Mouse (Mus musculus) MEL (cell line): Measurements from ENCODE around the gene Gm5741. TPM values are rescaled to one million over a fixed set of nuclear protein-coding genes. Genes with fewer than 3 reads are reported as not detected.

Experiments used
- DNase-seq: peaks from one replicate; pipeline ENCODE4 v3.0.0; 2011; ENCODE audit warnings: low read depth, low spot score
- H3K27ac ChIP-seq: 2 replicates; pipeline ENCODE4 v1.5.1; 2012; ENCODE audit warnings: low read depth, mild to moderate bottlenecking, control low read depth, low read length, moderate library complexity; ENCODE audit not compliant: control insufficient read depth
- H3K27me3 ChIP-seq, 2 experiments: fragments of 150-350 bp in 1 of 2; sonication (generic) in 1 of 2; 2 replicates each; pipeline ENCODE4 v1.6.1; 2012; ENCODE audit warnings: low read length in 2 of 2, mild to moderate bottlenecking in 2 of 2, improper control_type of control experiment in 1 of 2, moderate library complexity in 1 of 2; ENCODE audit not compliant: insufficient read depth in 2 of 2, control insufficient read depth in 1 of 2
- H3K36me3 ChIP-seq, 2 experiments: 2 replicates each; pipeline ENCODE4 v1.6.1; 2012 to 2014; ENCODE audit warnings: low read length in 2 of 2, improper control_type of control experiment in 1 of 2, inconsistent platforms in 1 of 2, mild to moderate bottlenecking in 1 of 2; ENCODE audit not compliant: insufficient read depth in 2 of 2, control insufficient read depth in 1 of 2
- H3K4me1 ChIP-seq, 2 experiments: fragments of 150-350 bp in 1 of 2; sonication (generic) in 1 of 2; 2 replicates each; pipeline ENCODE4 v1.6.1; 2012; ENCODE audit warnings: low read length in 2 of 2, improper control_type of control experiment in 1 of 2, mild to moderate bottlenecking in 1 of 2; ENCODE audit not compliant: insufficient read depth in 2 of 2, control insufficient read depth in 1 of 2
- H3K4me3 ChIP-seq, 2 experiments: fragments of 150-350 bp in 1 of 2; sonication (generic) in 1 of 2; 2 replicates each; pipeline ENCODE4 v1.5.1; 2012; ENCODE audit warnings: low read depth in 2 of 2, low read length in 2 of 2, mild to moderate bottlenecking in 2 of 2, moderate library complexity in 2 of 2, control low read depth in 1 of 2, improper control_type of control experiment in 1 of 2; ENCODE audit not compliant: control insufficient read depth in 1 of 2, insufficient read depth in 1 of 2
- H3K79me2 ChIP-seq: 2 replicates; pipeline ENCODE4 v1.6.1; 2012; ENCODE audit warnings: mild to moderate bottlenecking, low read length, moderate library complexity; ENCODE audit not compliant: control insufficient read depth, poor library complexity, insufficient read depth
- H3K9ac ChIP-seq: 2 replicates; pipeline ENCODE4 v1.6.1; 2012; ENCODE audit warnings: low read depth, mild to moderate bottlenecking, control low read depth, low read length, moderate library complexity; ENCODE audit not compliant: control insufficient read depth, poor library complexity, severe bottlenecking
- H3K9me3 ChIP-seq: fragments of 150-350 bp; sonication (generic); replicated peaks from 2 replicates; pipeline ENCODE4 v1.6.1; 2012; ENCODE audit warnings: mild to moderate bottlenecking, low read length, improper control_type of control experiment, moderate library complexity; ENCODE audit not compliant: insufficient read depth
- CTCF ChIP-seq, 3 experiments: IDR thresholded peaks in 2 of 3; conservative IDR thresholded peaks in 1 of 3; 2 replicates each; pipeline ENCODE4 v1.5.1; 2011 to 2012; ENCODE audit warnings: low read length in 3 of 3, low read depth in 2 of 3, mild to moderate bottlenecking in 2 of 3, improper control_type of control experiment in 1 of 3, inconsistent platforms in 1 of 3, mixed read lengths in 1 of 3, moderate library complexity in 1 of 3; ENCODE audit not compliant: control insufficient read depth in 1 of 3, insufficient read depth in 1 of 3, poor library complexity in 1 of 3, severe bottlenecking in 1 of 3
- GABPA ChIP-seq: IDR thresholded peaks from 2 replicates; pipeline ENCODE4 v1.6.1; 2012; ENCODE audit warnings: low read depth, mild to moderate bottlenecking, inconsistent platforms, low read length, improper control_type of control experiment, moderate library complexity
- GATA1 ChIP-seq: IDR thresholded peaks from 2 replicates; pipeline ENCODE4 v1.6.1; 2011; ENCODE audit warnings: low read depth, low read length, improper control_type of control experiment
- HCFC1 ChIP-seq: IDR thresholded peaks from 2 replicates; pipeline ENCODE4 v1.6.1; 2012; ENCODE audit warnings: low read depth, mild to moderate bottlenecking, inconsistent platforms, low read length, improper control_type of control experiment, moderate library complexity
- JUND ChIP-seq: IDR thresholded peaks from 2 replicates; pipeline ENCODE4 v1.6.1; 2011; ENCODE audit warnings: low read depth, mild to moderate bottlenecking, improper control_type of control experiment, low read length
- MAFK ChIP-seq: IDR thresholded peaks from 2 replicates; pipeline ENCODE4 v1.6.1; 2011; ENCODE audit warnings: low read depth, mild to moderate bottlenecking, low read length, improper control_type of control experiment, borderline replicate concordance
- MAX ChIP-seq: IDR thresholded peaks from 2 replicates; pipeline ENCODE4 v1.6.1; 2011; ENCODE audit warnings: low read length, improper control_type of control experiment
- MAZ ChIP-seq: IDR thresholded peaks from 2 replicates; pipeline ENCODE4 v1.6.1; 2012; ENCODE audit warnings: low read depth, mild to moderate bottlenecking, inconsistent platforms, low read length, improper control_type of control experiment
- MEF2A ChIP-seq: IDR thresholded peaks from 2 replicates; pipeline ENCODE4 v1.6.1; 2014; ENCODE audit warnings: low read depth, mild to moderate bottlenecking, inconsistent platforms, low read length, improper control_type of control experiment; ENCODE audit not compliant: poor library complexity, insufficient replicate concordance, severe bottlenecking; ENCODE audit errors: extremely low read depth
- MXI1 ChIP-seq: IDR thresholded peaks from 2 replicates; pipeline ENCODE4 v1.6.1; 2011; ENCODE audit warnings: mild to moderate bottlenecking, low read depth, low read length, improper control_type of control experiment
- MYB ChIP-seq: IDR thresholded peaks from 2 replicates; pipeline ENCODE4 v1.6.1; 2011; ENCODE audit warnings: mild to moderate bottlenecking, low read depth, low read length, improper control_type of control experiment
- NELFE ChIP-seq: IDR thresholded peaks from 2 replicates; pipeline ENCODE4 v1.6.1; 2011; ENCODE audit warnings: low read depth, low read length, improper control_type of control experiment
- POLR2A ChIP-seq, 2 experiments: IDR thresholded peaks; 2 replicates each; pipeline ENCODE4 v1.6.1; 2011 to 2012; ENCODE audit warnings: low read length in 2 of 2, mild to moderate bottlenecking in 2 of 2, control low read depth in 1 of 2, improper control_type of control experiment in 1 of 2, low read depth in 1 of 2, moderate library complexity in 1 of 2; ENCODE audit not compliant: control insufficient read depth in 1 of 2, insufficient read depth in 1 of 2, poor library complexity in 1 of 2
- POLR2AphosphoS2 ChIP-seq: IDR thresholded peaks from 2 replicates; pipeline ENCODE4 v1.6.1; 2011; ENCODE audit warnings: low read length, improper control_type of control experiment
- POLR2AphosphoS5 ChIP-seq: IDR thresholded peaks from 2 replicates; pipeline ENCODE4 v1.6.1; 2012; ENCODE audit warnings: low read depth, borderline replicate concordance, mild to moderate bottlenecking, inconsistent platforms, low read length, moderate library complexity, mixed read lengths
- RAD21 ChIP-seq: IDR thresholded peaks from 2 replicates; pipeline ENCODE4 v1.6.1; 2011; ENCODE audit warnings: mild to moderate bottlenecking, low read depth, low read length, improper control_type of control experiment
- RCOR1 ChIP-seq: IDR thresholded peaks from 2 replicates; pipeline ENCODE4 v1.6.1; 2012; ENCODE audit warnings: low read depth, mild to moderate bottlenecking, inconsistent platforms, low read length, improper control_type of control experiment
- SIN3A ChIP-seq: IDR thresholded peaks from 2 replicates; pipeline ENCODE4 v1.6.1; 2012; ENCODE audit warnings: low read length, improper control_type of control experiment, inconsistent platforms
- SMC3 ChIP-seq: IDR thresholded peaks from 2 replicates; pipeline ENCODE4 v1.6.1; 2011; ENCODE audit warnings: low read depth, low read length, improper control_type of control experiment
- TAL1 ChIP-seq: IDR thresholded peaks from 2 replicates; pipeline ENCODE4 v1.6.1; 2012; ENCODE audit warnings: mild to moderate bottlenecking, inconsistent platforms, low read length, moderate library complexity, mixed read lengths
- TBP ChIP-seq: IDR thresholded peaks from 2 replicates; pipeline ENCODE4 v1.8.0; 2011; ENCODE audit warnings: low read depth, low read length, improper control_type of control experiment
- TCF12 ChIP-seq: IDR thresholded peaks from 2 replicates; pipeline ENCODE4 v1.6.1; 2014; ENCODE audit warnings: low read depth, mild to moderate bottlenecking, inconsistent platforms, low read length, improper control_type of control experiment, moderate library complexity
- USF1 ChIP-seq: IDR thresholded peaks from 2 replicates; pipeline ENCODE4 v1.6.1; 2014; ENCODE audit warnings: low read depth, mild to moderate bottlenecking, inconsistent platforms, low read length, improper control_type of control experiment, moderate library complexity
- USF2 ChIP-seq, 2 experiments: IDR thresholded peaks; 2 replicates each; pipeline ENCODE4 v1.6.1; 2011 to 2012; ENCODE audit warnings: improper control_type of control experiment in 2 of 2, low read length in 2 of 2, borderline replicate concordance in 1 of 2, inconsistent platforms in 1 of 2, low read depth in 1 of 2, mild to moderate bottlenecking in 1 of 2; ENCODE audit not compliant: insufficient read depth in 1 of 2
- ZC3H11A ChIP-seq: IDR thresholded peaks from 2 replicates; pipeline ENCODE4 v1.6.1; 2012; ENCODE audit warnings: low read depth, mild to moderate bottlenecking, inconsistent platforms, low read length, improper control_type of control experiment
- ZKSCAN1 ChIP-seq: IDR thresholded peaks from 2 replicates; pipeline ENCODE4 v1.6.1; 2012; ENCODE audit warnings: low read depth, mild to moderate bottlenecking, inconsistent platforms, low read length, improper control_type of control experiment, moderate library complexity
- polyA plus RNA-seq, 2 experiments: library from polyadenylated mRNA; stranded (reverse) in 1 of 2; unstranded in 1 of 2; fragments of >175 nt in 1 of 2; fragments of >200 nt in 1 of 2; gene quantifications; 2 replicates each; pipeline versions ENCODE4 v1.2.1 to v1.2.4; 2012; ENCODE audit warnings: low replicate concordance in 2 of 2, low read depth in 1 of 2; ENCODE audit not compliant: insufficient read length in 2 of 2, insufficient read depth in 1 of 2, missing spikeins in 1 of 2
- total RNA-seq: library from RNA; depleted of rRNA; stranded (reverse); fragments of 300-350 nt; gene quantifications from 2 replicates; pipeline ENCODE4 v1.2.3, GENCODE M21; 2012

The Gm5741 gene
- total and polyA plus RNA-seq, 3 experiments = 1.0 TPM; not detected in 2

DNA sequence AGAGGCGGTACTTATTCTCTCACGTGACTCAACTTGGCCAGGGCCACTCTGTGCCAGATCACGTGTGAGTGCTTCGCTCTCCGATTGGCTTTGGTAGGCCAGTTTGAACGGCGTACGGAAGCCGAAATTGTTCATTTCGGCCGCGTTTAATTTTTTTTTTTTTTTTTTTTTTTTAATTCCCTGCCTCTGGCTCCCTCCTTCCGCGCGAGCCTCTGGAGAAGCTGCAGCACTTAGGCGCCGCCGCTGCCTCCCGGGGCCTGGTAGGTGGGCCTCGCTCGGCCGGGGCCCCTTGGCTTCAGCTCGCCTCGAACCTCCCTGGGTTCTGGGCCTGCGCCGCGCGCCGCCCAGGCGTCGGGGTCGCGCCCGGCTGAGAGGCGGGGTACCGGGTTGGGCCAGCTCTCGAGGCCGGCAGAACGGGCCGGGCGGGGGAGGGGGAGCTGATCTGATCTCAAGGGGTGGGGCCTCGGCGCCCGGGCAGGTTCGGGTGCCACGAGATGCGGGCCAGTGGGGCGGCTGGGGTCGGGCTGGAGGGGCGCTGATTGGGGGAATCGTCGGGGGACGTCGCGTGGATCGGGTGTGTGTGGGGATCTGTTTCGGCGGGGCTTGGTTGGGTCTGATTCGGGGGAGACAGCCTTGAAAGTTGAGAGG, 30.9 kb downstream of the Gm5741 start, which contains the start of gene Tnpo2 (continued):
- TF ChIP-seq USF1 (peak; percentile 98), RAD21 (no peak), TCF12 (no peak; the same call in none of the 2 replicates)

- H3K79me2 ChIP-seq = peaks cover 49% of the 10 kb centered on the region
- H3K4me3 ChIP-seq = peak overlapping the region; percentile 65 to 88
- no peak for DNase-seq
- peaks cover 3 to 15% of the 10 kb centered on the region in 2 experiments for H3K4me1 ChIP-seq
- peak overlapping the region; percentile 97 for H3K27ac ChIP-seq
- peak overlapping the region; percentile 96 for H3K9ac ChIP-seq
- no peaks in the 10 kb centered on the region for H3K9me3 ChIP-seq
- TF ChIP-seq SIN3A (no peak), ZC3H11A (no peak), HCFC1 (no peak), POLR2AphosphoS2 (peak; percentile 87; the same call in 1 of the 2 replicates), GATA1 (no peak), TBP (peak; percentile 97), GABPA (no peak), USF2 (IDR thresholded peaks at IDR 0.05; ENCODE audit: borderline replicate concordance in 1 of 2, insufficient read depth in 1 of 2, low read depth in 1 of 2, low read length in 2 of 2) (no peak), NELFE (peak; percentile 53), POLR2A (IDR thresholded peaks at IDR 0.05; ENCODE audit: control insufficient read depth in 1 of 2, insufficient read depth in 1 of 2, low read depth in 1 of 2, low read length in 2 of 2, poor library complexity in 1 of 2) (peak; percentile 27 to 84; a peak in 3 of 4 replicates), MAZ (no peak), MYB (no peak), JUND (no peak)
- peaks cover 9 to 30% of the 10 kb centered on the region in 2 experiments for H3K36me3 ChIP-seq
- no peaks in the 10 kb centered on the region for H3K27me3 ChIP-seq
Observed at GRCm38 (mm10) chr8:85036381-85036717, 31.4 kb downstream of the Gm5741 start.

- no peaks in the 10 kb centered on the region for H3K9me3 ChIP-seq
- H3K27ac ChIP-seq = peak overlapping the region; percentile 97
- peaks cover 3 to 13% of the 10 kb centered on the region in 2 experiments for H3K4me1 ChIP-seq
- peaks cover 5 to 25% of the 10 kb centered on the region in 2 experiments for H3K36me3 ChIP-seq
- H3K27me3 ChIP-seq = no peaks in the 10 kb centered on the region
- peak; percentile 77 for DNase-seq
- H3K9ac ChIP-seq = peak overlapping the region; percentile 96
- H3K4me3 ChIP-seq = peak overlapping the region; percentile 65 to 88
- peaks cover 44% of the 10 kb centered on the region for H3K79me2 ChIP-seq
- TF ChIP-seq POLR2AphosphoS5 = 0 out of 2 replicates have a peak, but pooled peaks have one; percentile 23
- TF ChIP-seq MAFK = no peak
- TF ChIP-seq MYB = no peak
- no peak for TF ChIP-seq TCF12
- peak; percentile 42 for TF ChIP-seq POLR2AphosphoS2
- peak; percentile 81 for TF ChIP-seq MXI1
- no peak for TF ChIP-seq CTCF (IDR thresholded peaks at IDR 0.05 in 2 of 3, conservative IDR thresholded peaks at IDR 0.05 in 1 of 3; ENCODE audit: control insufficient read depth in 1 of 3, insufficient read depth in 1 of 3, low read depth in 2 of 3, low read length in 3 of 3, poor library complexity in 1 of 3, severe bottlenecking in 1 of 3)
- peak; percentile 35; the same call in 1 of the 2 replicates for TF ChIP-seq ZKSCAN1
- peak; percentile 85 for TF ChIP-seq MAX
- no peak for TF ChIP-seq SMC3
- TF ChIP-seq NELFE = no peak; the same call in 1 of the 2 replicates
- no peak for TF ChIP-seq TAL1
- no peak for TF ChIP-seq MEF2A
- TF ChIP-seq POLR2A (IDR thresholded peaks at IDR 0.05; ENCODE audit: control insufficient read depth in 1 of 2, insufficient read depth in 1 of 2, low read depth in 1 of 2, low read length in 2 of 2, poor library complexity in 1 of 2) = no peak; a peak in 1 of 4 replicates
- TF ChIP-seq SIN3A = peak; percentile 47; the same call in 1 of the 2 replicates
- TF ChIP-seq TBP = peak; percentile 80
- TF ChIP-seq GABPA = no peak
- TF ChIP-seq RCOR1 = no peak; the same call in 1 of the 2 replicates
- TF ChIP-seq JUND = no peak
Observed at GRCm38 (mm10) chr8:85035728-85036310, 32.0 kb downstream of the Gm5741 start.
